24 mouse cellular contexts compared by ENCODE assay signal in genomic region chr5:44590750-44591149, GRCm38 (mm10).
DNase-seq lines count a peak whose midpoint lies in the region; ATAC-seq and TF ChIP-seq lines count a peak whose summit lies in the region.
"Had no signal": no experiment of that assay in that cellular context is flagged by ENCODE, and none has a peak within 500 bp of the region (broad histone marks: within the 10 kb centered on the region; RNA-seq: fewer than 3 reads in every experiment).

No protein-coding gene starts in this region.

- no peak overlapping the region for H3K4me2 ChIP-seq in kidney, embryonic 16.5 days (replicated peaks; ENCODE audit: low read depth, low read length)
- H3K4me2 ChIP-seq in kidney, embryonic 14.5 days (replicated peaks; ENCODE audit: low read depth, low read length) = no peak overlapping the region
- H3K4me2 ChIP-seq: embryonic facial prominence, embryonic 12.5 days; embryonic facial prominence, embryonic 15.5 days; heart, embryonic 12.5 days; heart, embryonic 15.5 days; hindbrain, embryonic 13.5 days had no signal

- H3K27ac ChIP-seq in kidney, adult 2 months (ENCODE audit: insufficient read depth, low read depth, low read length) = no peak overlapping the region
- H3K27ac ChIP-seq in kidney, embryonic 16.5 days (ENCODE audit: low read length) = no peak overlapping the region; the same call in 1 of the 2 replicates
- H3K27ac ChIP-seq in kidney, embryonic 14.5 days (ENCODE audit: low read depth, low read length) = no peak overlapping the region
- H3K27ac ChIP-seq in layer of hippocampus, adult 2 months = 0 out of 2 replicates have a peak overlapping the region, but pooled peaks have one; percentile 14
- H3K27ac ChIP-seq: embryonic facial prominence, embryonic 12.5 days; embryonic facial prominence, embryonic 15.5 days; heart, embryonic 15.5 days; hindbrain, embryonic 10.5 days; hindbrain, embryonic 13.5 days had no signal

- peak; percentile 40 for DNase-seq in kidney, adult 2 months
- peak; percentile 42 for DNase-seq in kidney, postnatal 10 days
- no peak for DNase-seq in layer of hippocampus, adult 2 months (ENCODE audit: low spot score in 2 of 2)
- DNase-seq in layer of hippocampus, postnatal 10 days (ENCODE audit: low spot score in 2 of 2) = no peak
- DNase-seq: adrenal gland, adult 2 months; adrenal gland, postnatal 14 days; cerebellum, adult 11 months; cerebellum, adult 2 months; cerebellum, adult 9-11 months; cerebellum, postnatal 25 days; gastrocnemius, postnatal 25 days; heart, adult 18-20 months; heart, postnatal 10 days; heart, postnatal 36 days had no signal

- WGBS in kidney, adult 2 months = 64% methylated on average over 3 of the region's 3 CpGs
- 62% methylated on average over 3 of the region's 3 CpGs for WGBS in kidney, embryonic 16.5 days
- 73% methylated on average over 3 of the region's 3 CpGs for WGBS in kidney, embryonic 14.5 days

- H3K4me3 ChIP-seq in kidney, adult 2 months (ENCODE audit: insufficient read depth, low read depth, low read length) = no peak overlapping the region
- H3K4me3 ChIP-seq in kidney, embryonic 16.5 days (ENCODE audit: low read length) = no peak overlapping the region
- H3K4me3 ChIP-seq in kidney, embryonic 14.5 days (ENCODE audit: low read length) = no peak overlapping the region
- no peak overlapping the region for H3K4me3 ChIP-seq in layer of hippocampus, adult 2 months
- H3K4me3 ChIP-seq: embryonic facial prominence, embryonic 12.5 days; embryonic facial prominence, embryonic 15.5 days; heart, embryonic 12.5 days; heart, embryonic 15.5 days; hindbrain, embryonic 10.5 days; hindbrain, embryonic 13.5 days had no signal

- no peak for ATAC-seq in kidney, embryonic 16.5 days (ENCODE audit: low FRiP score, low TSS enrichment)
- ATAC-seq in kidney, embryonic 14.5 days (ENCODE audit: low FRiP score, low TSS enrichment) = no peak
- ATAC-seq: CD4-positive, CD25-positive, alpha-beta regulatory T cell, adult 4 months; hindbrain, embryonic 16.5 days had no signal

- H3K4me1 ChIP-seq in kidney, adult 2 months (ENCODE audit: control insufficient read depth, insufficient read depth, low read length) = 0 out of 2 replicates have a peak, but pooled peaks cover 3% of the 10 kb centered on the region
- H3K4me1 ChIP-seq in kidney, embryonic 16.5 days (ENCODE audit: insufficient read depth, low read length) = peaks cover 21% of the 10 kb centered on the region
- H3K4me1 ChIP-seq in kidney, embryonic 14.5 days (ENCODE audit: control insufficient read depth, insufficient read depth, low read length) = 0 out of 2 replicates have a peak, but pooled peaks cover 12% of the 10 kb centered on the region

- H3K9ac ChIP-seq in kidney, embryonic 16.5 days (replicated peaks; ENCODE audit: low read length) = no peak overlapping the region
- H3K9ac ChIP-seq in kidney, embryonic 14.5 days (ENCODE audit: low read depth, low read length) = no peak overlapping the region
- H3K9ac ChIP-seq: embryonic facial prominence, embryonic 12.5 days; embryonic facial prominence, embryonic 15.5 days; heart, embryonic 12.5 days; heart, embryonic 15.5 days; hindbrain, embryonic 13.5 days had no signal

- no peak for TF ChIP-seq CTCF in kidney, adult 2 months (conservative IDR thresholded peaks at IDR 0.05; ENCODE audit: insufficient read depth, insufficient read length, low read depth, low read length)
- no peak for TF ChIP-seq CTCF in layer of hippocampus, adult 2 months (conservative IDR thresholded peaks at IDR 0.05)

- no peaks in the 10 kb centered on the region for H3K36me3 ChIP-seq in kidney, adult 2 months (ENCODE audit: control insufficient read depth, insufficient read depth, low read length)
- H3K36me3 ChIP-seq in kidney, embryonic 16.5 days (ENCODE audit: insufficient read depth, low read length) = no peaks in the 10 kb centered on the region
- H3K36me3 ChIP-seq in kidney, embryonic 14.5 days (ENCODE audit: control insufficient read depth, insufficient read depth, low read length) = no peaks in the 10 kb centered on the region
- H3K36me3 ChIP-seq: embryonic facial prominence, embryonic 12.5 days; embryonic facial prominence, embryonic 15.5 days; heart, embryonic 12.5 days; heart, embryonic 15.5 days; hindbrain, embryonic 10.5 days; hindbrain, embryonic 13.5 days had no signal

- no peaks in the 10 kb centered on the region for H3K27me3 ChIP-seq in kidney, adult 2 months (replicated peaks; ENCODE audit: control insufficient read depth, insufficient read depth, low read length)
- no peaks in the 10 kb centered on the region for H3K27me3 ChIP-seq in kidney, embryonic 16.5 days (ENCODE audit: insufficient read depth, low read length)
- no peaks in the 10 kb centered on the region for H3K27me3 ChIP-seq in kidney, embryonic 14.5 days (ENCODE audit: control insufficient read depth, insufficient read depth, low read length)
- H3K27me3 ChIP-seq: embryonic facial prominence, embryonic 12.5 days; embryonic facial prominence, embryonic 15.5 days; heart, embryonic 15.5 days; hindbrain, embryonic 13.5 days had no signal

- H3K9me3 ChIP-seq in kidney, embryonic 16.5 days (ENCODE audit: low read length) = no peaks in the 10 kb centered on the region
- no peaks in the 10 kb centered on the region for H3K9me3 ChIP-seq in kidney, embryonic 14.5 days (ENCODE audit: control insufficient read depth, low read length)
- H3K9me3 ChIP-seq: embryonic facial prominence, embryonic 12.5 days; embryonic facial prominence, embryonic 15.5 days; heart, embryonic 12.5 days; heart, embryonic 15.5 days; hindbrain, embryonic 10.5 days; hindbrain, embryonic 13.5 days had no signal

- no peak for TF ChIP-seq POLR2A in kidney, adult 2 months (IDR thresholded peaks at IDR 0.05; ENCODE audit: low read depth, low read length)

Comparison
In these comparisons a context has a peak if more than half of its experiments do, and no peak if none do; other contexts are left out.
1. DNase-seq: peak in kidney, adult 2 months (single experiment) and kidney, postnatal 10 days (single experiment); none in layer of hippocampus, adult 2 months (0 of 2) and layer of hippocampus, postnatal 10 days (0 of 2).